Comparison of ENCODE assay signal across 21 mouse cellular contexts in the genomic region with DNA sequence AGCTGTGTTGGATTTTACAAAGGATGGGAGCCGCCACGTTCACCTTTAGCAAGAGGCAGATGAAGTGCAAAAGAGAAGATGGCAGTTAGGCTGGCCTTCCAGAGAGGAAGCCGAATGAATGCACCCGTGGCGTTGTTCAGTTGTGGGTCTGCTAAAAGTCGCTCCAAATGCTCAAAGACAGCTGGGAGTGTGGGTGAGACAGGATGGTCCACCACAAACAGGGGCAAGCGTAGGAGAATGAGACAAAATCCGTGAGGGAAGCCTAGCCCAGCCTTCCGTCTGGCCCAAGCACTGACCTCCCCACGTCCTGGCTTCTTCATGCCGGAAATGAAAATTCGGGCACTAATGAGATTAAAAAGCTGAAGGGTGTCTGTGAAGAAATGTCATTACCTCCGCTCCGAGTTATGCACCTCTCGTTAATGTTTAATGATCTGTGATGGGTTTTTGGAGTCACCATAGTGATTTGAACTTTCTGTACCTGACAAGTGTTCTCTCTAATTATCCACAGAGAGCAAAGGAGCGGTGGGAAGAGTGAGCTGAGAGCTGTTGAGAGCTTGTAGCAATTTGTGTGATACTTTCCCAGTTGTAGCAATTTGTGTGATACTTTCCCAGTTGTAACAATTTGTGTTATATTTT.
A peak's percentile ranks its signal among the peaks of the same experiment; 100 is the strongest.
DNase-seq lines count a peak whose midpoint lies in the region; ATAC-seq lines count a peak whose summit lies in the region.
"Had no signal": no experiment of that assay in that cellular context is flagged by ENCODE, and none has a peak within 500 bp of the region (broad histone marks: within the 10 kb centered on the region; RNA-seq: fewer than 3 reads in every experiment).

No protein-coding gene starts in this region.

- no peaks in the 10 kb centered on the region for H3K9me3 ChIP-seq in kidney, embryonic 15.5 days (replicated peaks)
- H3K9me3 ChIP-seq in midbrain, embryonic 14.5 days (ENCODE audit: control insufficient read depth, low read length), result no peaks in the 10 kb centered on the region
- H3K9me3 ChIP-seq: embryonic facial prominence, embryonic 10.5 days; hindbrain, embryonic 12.5 days had no signal

- H3K4me3 ChIP-seq in kidney, embryonic 15.5 days (replicated peaks), result no peak overlapping the region
- no peak overlapping the region for H3K4me3 ChIP-seq in midbrain, embryonic 14.5 days (replicated peaks; ENCODE audit: low read depth, low read length)
- H3K4me3 ChIP-seq: embryonic facial prominence, embryonic 10.5 days; hindbrain, embryonic 12.5 days had no signal

- H3K4me1 ChIP-seq in kidney, embryonic 15.5 days, result peaks cover 15% of the 10 kb centered on the region; the same call in 1 of the 2 replicates
- peaks cover 2% of the 10 kb centered on the region; the same call in 1 of the 2 replicates for H3K4me1 ChIP-seq in midbrain, embryonic 14.5 days (ENCODE audit: control insufficient read depth, insufficient read depth, low read length)

- H3K36me3 ChIP-seq in kidney, embryonic 15.5 days, result no peaks in the 10 kb centered on the region
- H3K36me3 ChIP-seq in midbrain, embryonic 14.5 days (ENCODE audit: control insufficient read depth, insufficient read depth, low read length), result no peaks in the 10 kb centered on the region
- H3K36me3 ChIP-seq: embryonic facial prominence, embryonic 10.5 days; G1E; hindbrain, embryonic 12.5 days had no signal

- H3K4me2 ChIP-seq in kidney, embryonic 15.5 days, result no peak overlapping the region
- no peak overlapping the region for H3K4me2 ChIP-seq in midbrain, embryonic 14.5 days (ENCODE audit: low read length)
- H3K4me2 ChIP-seq: hindbrain, embryonic 12.5 days had no signal

- H3K9ac ChIP-seq in kidney, embryonic 15.5 days, result no peak overlapping the region
- H3K9ac ChIP-seq in midbrain, embryonic 14.5 days (replicated peaks; ENCODE audit: low read length), result no peak overlapping the region
- H3K9ac ChIP-seq: hindbrain, embryonic 12.5 days had no signal

- no peaks in the 10 kb centered on the region for H3K27me3 ChIP-seq in kidney, embryonic 15.5 days
- no peaks in the 10 kb centered on the region for H3K27me3 ChIP-seq in midbrain, embryonic 14.5 days (ENCODE audit: control insufficient read depth, insufficient read depth, low read length)
- H3K27me3 ChIP-seq: hindbrain, embryonic 12.5 days had no signal

- peak; percentile 29; the same call in 1 of the 2 replicates for ATAC-seq in frontal cortex, adult (ENCODE audit: low TSS enrichment)
- ATAC-seq in kidney, embryonic 15.5 days (replicated peaks; ENCODE audit: low FRiP score), result no peak
- no peak for ATAC-seq in midbrain, embryonic 14.5 days (ENCODE audit: low FRiP score, low TSS enrichment)
- ATAC-seq: activated CD4-positive, CD25-positive, alpha-beta regulatory T cell, adult 4 months; CD4-positive, CD25-positive, alpha-beta regulatory T cell, adult 4 months; forebrain, embryonic 14.5 days; hindbrain, embryonic 16.5 days had no signal

- no peak for DNase-seq in frontal cortex, postnatal 14 days (ENCODE audit: low spot score in 2 of 2)
- DNase-seq in kidney, adult 11 months, result no peak
- peak; percentile 39 for DNase-seq in brain, adult 2 months (ENCODE audit: low read depth, low spot score)
- peak; percentile 31 for DNase-seq in retina, embryonic 14.5 days (ENCODE audit: low spot score)
- no peak for DNase-seq in midbrain, embryonic 14.5 days
- no peak for DNase-seq in cerebellum, adult 18-20 months
- DNase-seq: adrenal gland, postnatal 14 days; B cell, adult 2 months; cerebellum, adult 2 months; gastrocnemius, postnatal 14 days; heart, postnatal 10 days; heart, postnatal 4 days had no signal

- WGBS in kidney, embryonic 15.5 days, result 63% methylated on average over 16 of the region's 16 CpGs
- 81% methylated on average over 16 of the region's 16 CpGs for WGBS in midbrain, embryonic 14.5 days

- H3K27ac ChIP-seq in kidney, embryonic 15.5 days, result 0 out of 2 replicates have a peak overlapping the region, but pooled peaks have one; percentile 45
- H3K27ac ChIP-seq in midbrain, embryonic 14.5 days (replicated peaks; ENCODE audit: low read depth, low read length), result no peak overlapping the region
- H3K27ac ChIP-seq: embryonic facial prominence, embryonic 10.5 days had no signal

Comparison
In these comparisons a context has a peak if more than half of its experiments do, and no peak if none do; other contexts are left out.
1. DNase-seq: peak in brain, adult 2 months (single experiment) and retina, embryonic 14.5 days (single experiment); none in frontal cortex, postnatal 14 days (0 of 2), kidney, adult 11 months (single experiment), midbrain, embryonic 14.5 days (single experiment) and cerebellum, adult 18-20 months (0 of 2).